Mouse (Mus musculus): Measurements from ENCODE around the gene Dnase1l3.
"Not testable (repeated sequence)": the region's sequence is repeated elsewhere in the genome, so short reads cannot be mapped to it uniquely, and the experiment has no call there.

DNA sequence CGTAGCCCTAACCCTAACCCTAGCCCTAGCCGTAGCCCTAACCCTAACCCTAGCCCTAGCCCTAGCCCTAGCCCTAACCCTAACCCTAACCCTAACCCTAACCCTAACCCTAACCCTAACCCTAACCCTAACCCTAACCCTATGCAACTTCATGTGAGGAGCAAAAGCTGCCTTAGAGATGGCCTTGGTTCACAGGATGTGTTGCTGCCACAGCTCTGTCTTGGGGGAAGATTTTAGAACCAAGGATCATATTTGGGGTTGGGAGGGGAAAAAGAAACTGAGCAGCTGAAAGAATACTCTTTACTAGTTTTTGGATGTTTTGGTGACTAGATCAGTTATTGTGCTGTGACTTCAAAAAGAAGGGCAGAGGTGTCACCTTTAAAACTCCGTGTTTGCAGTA lies 11.7 kb upstream of the Dnase1l3 start:
- not testable (repeated sequence) for TF ChIP-seq CTCF (IDR thresholded peaks at IDR 0.05; ENCODE audit: low read depth, low read length); POLR2A (IDR thresholded peaks at IDR 0.05; ENCODE audit: insufficient read depth, low read length)
